Mouse (Mus musculus): Measurements from ENCODE around the gene Fbxo34.
"Not testable (repeated sequence)": the region's sequence is repeated elsewhere in the genome, so short reads cannot be mapped to it uniquely, and the experiment has no call there.

DNA sequence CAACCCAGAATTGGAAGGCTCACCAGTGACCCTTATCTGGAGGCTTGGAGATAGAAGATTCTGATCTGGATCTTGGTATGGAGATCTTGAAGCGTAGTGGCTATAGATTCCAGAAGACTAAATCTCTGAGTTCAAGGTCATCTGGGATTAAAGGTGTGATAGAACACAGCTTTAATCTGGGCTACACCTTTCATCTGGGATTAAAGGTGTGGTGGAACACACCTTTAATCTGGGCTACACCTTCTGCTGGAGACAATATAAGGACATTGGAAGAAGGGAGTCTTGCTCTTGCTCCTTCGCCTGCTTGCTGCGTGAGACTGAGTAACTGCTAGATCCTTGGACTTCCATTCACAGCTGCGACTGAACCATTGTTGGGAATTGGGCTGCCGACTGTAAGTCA is at the start of gene Fbxo34:
- TF ChIP-seq POLR2A (IDR thresholded peaks at IDR 0.05; ENCODE audit: control insufficient read depth, extremely low read depth, insufficient read depth, low read length, poor library complexity); CTCF (IDR thresholded peaks at IDR 0.05; ENCODE audit: borderline replicate concordance, control insufficient read depth, extremely low read depth, insufficient read depth, low read length, poor library complexity): not testable (repeated sequence)
